Mouse (Mus musculus) left cerebral cortex, adult 9 months (tissue): ENCODE results near the gene Tmem156.

Experiments used
- DNase-seq, 2 experiments: peaks; one replicate each; pipeline ENCODE4 v3.0.0; 2022; ENCODE audit warnings: low spot score in 2 of 2

Gene Tmem156

GRCm38 (mm10) chr5:65096805-65097204, 4.9 kb upstream of the Tmem156 start:
- DNase-seq, result no peak

GRCm38 (mm10) chr5:65096082-65096481, 4.2 kb upstream of the Tmem156 start:
- no peak for DNase-seq

DNA sequence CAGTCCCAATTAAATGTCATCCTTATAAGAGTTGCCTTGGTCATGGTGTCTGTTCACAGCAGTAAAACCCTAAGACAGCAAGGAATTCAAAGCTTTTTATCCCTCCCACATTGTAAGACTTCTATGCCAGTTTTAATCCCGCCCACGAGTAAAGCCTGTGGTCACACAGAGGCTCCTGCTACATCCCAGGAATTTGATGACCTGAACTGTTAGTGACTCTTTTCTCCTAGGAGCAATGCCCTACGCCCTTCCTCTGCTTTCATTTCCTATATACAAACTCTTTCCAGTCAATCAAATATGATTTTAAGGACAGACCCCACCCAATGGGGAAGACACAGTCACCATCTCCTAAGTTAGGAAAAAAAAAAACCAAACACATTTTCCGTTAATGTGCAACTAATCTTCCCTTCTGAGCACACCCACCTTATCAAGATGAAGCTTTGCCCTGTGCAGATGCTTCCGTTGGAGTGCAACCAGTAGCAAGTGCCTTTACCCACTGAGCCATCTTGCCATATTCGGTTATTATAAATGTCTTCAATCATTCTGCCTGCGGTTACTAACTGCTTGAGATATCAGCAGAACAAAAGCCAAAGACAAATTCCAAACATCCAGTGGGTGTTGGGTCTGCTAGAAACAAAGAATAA, 3.1 kb upstream of the Tmem156 start:
- no peak for DNase-seq

DNA sequence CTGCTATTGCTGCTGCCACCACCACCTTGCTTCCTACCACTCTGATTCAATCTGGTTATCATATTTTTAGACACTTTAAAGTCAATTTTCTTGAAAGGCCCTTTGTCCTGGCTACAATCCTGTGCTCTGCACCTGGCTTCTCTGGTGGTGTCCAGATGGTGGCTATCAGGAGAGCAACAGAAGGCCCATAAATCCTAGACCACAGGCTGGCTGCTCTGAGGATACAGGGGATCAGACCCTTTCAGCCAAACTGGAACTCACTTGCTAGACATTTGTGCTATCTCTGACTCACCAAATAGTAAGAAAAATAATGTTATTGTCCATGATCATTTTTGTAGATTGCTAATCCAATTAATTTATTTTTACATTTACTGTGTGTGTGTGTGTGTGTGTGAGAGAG, 1.8 kb upstream of the Tmem156 start:
- no peak for DNase-seq

DNA sequence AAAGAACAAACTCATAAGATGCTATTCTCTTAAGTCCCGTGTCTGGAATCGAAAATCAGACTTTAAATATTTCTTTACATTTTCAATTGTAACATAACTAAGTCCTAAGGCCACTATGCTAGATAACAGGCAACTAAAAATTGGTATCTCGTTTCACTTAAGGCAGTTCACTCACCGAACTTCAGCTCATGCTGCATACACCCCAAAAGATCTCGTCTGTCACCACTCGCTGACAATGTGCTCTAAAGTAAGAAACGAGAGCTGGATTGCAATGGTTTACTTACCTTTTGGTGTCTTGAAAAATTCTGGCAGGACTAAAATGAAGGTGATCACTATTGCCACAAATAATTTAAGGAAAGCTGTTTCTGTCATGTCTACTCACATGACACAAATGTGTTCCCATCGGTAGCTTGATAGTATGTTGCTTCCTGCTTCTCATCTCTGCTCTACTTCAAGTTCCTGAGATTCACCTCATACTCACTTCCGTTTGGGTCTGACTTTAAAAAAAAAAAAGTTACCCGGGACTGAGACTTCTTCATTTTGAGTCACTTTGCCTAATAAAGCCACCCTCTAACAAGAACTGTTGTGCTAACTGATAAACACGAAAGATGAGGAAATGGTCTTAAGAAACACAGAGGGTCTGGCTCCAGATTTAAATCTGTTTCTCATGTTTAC, 611 bp downstream of the Tmem156 start:
- no peak for DNase-seq

GRCm38 (mm10) chr5:65089707-65090106, 2.2 kb downstream of the Tmem156 start:
- no peak for DNase-seq

GRCm38 (mm10) chr5:65086522-65086921, 5.4 kb downstream of the Tmem156 start:
- DNase-seq, result no peak

- DNase-seq, result no peak
Measured at GRCm38 (mm10) chr5:65081836-65082235, 10.1 kb downstream of the Tmem156 start.

DNA sequence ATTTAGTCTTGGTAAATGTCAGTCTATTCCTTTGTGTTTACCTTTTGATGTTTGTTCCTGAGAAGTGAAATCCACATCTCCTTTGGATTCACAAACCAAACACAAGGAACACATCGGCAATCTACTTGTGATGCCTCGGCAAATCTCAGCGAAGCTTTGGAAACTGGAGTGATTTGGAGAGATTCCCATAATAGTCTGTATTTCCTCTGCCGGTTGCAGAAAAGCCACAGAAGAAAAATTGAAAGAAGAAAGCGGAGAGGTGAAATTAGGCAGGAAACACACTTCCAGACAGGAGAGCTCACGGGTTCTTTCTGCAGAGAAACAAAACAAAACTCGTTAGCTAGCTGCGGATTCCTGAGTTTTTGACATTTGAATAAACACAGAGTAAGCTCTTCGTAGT, 12.1 kb downstream of the Tmem156 start:
- DNase-seq, result peak in 1 of 2 experiments; percentile 48

DNA sequence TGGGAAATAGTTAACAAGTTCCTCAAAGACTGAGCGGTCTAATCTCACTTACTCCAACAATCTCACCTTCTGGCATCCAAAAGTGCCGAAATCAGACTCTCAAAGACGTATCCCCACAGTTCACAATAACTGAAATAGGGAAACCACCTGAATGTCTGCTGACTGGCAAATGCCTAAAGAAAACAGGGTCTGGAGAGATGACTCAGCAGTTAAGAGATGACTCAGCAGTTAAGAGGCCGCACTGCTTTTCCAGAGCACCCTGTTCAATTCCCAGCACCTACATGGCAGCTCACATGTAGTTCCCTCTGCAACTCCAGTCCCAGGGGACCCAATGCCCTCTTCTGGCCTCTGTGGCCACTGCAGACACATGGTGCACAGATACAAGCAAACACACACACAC, 13.9 kb downstream of the Tmem156 start:
- no peak for DNase-seq

GRCm38 (mm10) chr5:65076748-65077147, 15.2 kb downstream of the Tmem156 start:
- no peak for DNase-seq

- DNase-seq, result no peak
Measured at GRCm38 (mm10) chr5:65076087-65076486, 15.8 kb downstream of the Tmem156 start.

- DNase-seq, result no peak
Measured at GRCm38 (mm10) chr5:65074693-65075092, 17.2 kb downstream of the Tmem156 start.

DNA sequence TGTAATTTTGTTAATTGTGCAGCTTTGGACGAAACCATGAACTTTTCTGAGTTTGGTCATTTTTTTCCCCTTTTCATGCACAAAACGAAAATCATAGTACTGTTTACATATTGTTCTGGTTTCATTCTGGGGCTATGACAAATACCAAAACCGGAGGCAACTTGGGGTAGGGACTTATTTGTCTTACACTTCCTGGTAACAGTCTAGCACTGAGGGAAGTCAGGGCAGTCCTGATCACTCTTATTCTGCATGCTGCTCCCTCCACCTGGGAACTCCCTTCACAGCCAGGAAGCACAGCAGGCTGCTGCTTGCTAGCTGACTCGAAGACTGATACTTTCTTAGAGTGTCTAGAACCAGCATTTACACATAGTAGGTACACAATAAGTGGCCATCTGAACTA, 18.7 kb downstream of the Tmem156 start:
- DNase-seq, result no peak

- peak in 1 of 2 experiments; percentile 23 for DNase-seq
Measured at GRCm38 (mm10) chr5:65071689-65072118, 20.2 kb downstream of the Tmem156 start.

DNA sequence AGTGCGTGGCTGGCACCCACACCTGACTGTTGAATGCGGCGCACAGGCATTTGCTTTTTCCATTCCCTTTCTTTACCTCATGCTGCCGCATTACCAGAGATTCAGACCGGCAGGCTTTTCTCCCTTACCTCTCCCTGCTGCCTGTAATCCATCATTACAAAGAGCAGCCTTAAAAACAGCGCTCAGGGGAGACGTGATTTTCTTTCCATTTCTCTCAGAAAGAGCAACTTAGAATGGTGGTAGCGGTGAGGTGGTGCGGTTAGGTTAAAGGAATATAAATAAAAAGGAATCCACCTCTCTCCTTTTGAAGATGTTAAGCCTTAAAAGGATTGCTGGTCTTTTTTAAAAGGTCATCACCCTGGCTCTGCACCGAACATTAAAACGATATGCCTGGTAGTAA, 22.1 kb downstream of the Tmem156 start:
- DNase-seq, result no peak

- no peak for DNase-seq
Measured at GRCm38 (mm10) chr5:65068166-65068565, 23.8 kb downstream of the Tmem156 start.

GRCm38 (mm10) chr5:65063266-65063665, 28.7 kb downstream of the Tmem156 start:
- DNase-seq, result no peak

GRCm38 (mm10) chr5:65062236-65062635, 29.7 kb downstream of the Tmem156 start:
- DNase-seq, result no peak

GRCm38 (mm10) chr5:65059806-65060205, 32.1 kb downstream of the Tmem156 start:
- no peak for DNase-seq

GRCm38 (mm10) chr5:65057596-65057995, 34.3 kb downstream of the Tmem156 start:
- DNase-seq, result no peak

DNA sequence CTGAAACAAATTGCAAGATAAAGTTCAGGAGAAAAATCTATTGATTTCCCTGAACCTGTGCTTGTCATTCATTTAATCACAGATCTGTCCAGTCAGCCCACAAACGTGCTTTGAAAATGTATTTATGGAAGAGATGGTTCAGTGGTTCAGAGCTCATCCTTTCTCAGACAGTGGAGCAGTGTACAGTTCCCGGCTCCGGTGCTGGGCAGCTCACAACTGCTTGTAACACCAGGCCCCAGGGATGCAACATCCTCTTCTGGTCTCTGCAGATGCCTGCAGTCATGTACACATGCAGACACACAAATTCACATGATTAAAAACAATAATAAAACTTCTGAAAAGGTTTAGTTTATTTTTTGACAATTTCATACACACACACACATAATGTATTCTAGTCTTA, 40.4 kb downstream of the Tmem156 start:
- no peak for DNase-seq

GRCm38 (mm10) chr5:65049880-65050279, 42.1 kb downstream of the Tmem156 start:
- no peak for DNase-seq
